Mouse (Mus musculus): ENCODE results near the gene Saa1. TPM values are rescaled to one million over a fixed set of nuclear protein-coding genes. Genes with fewer than 3 reads are reported as not detected.
A peak's percentile ranks its signal among the peaks of the same experiment; 100 is the strongest.
"Not testable (repeated sequence)": the region's sequence is repeated elsewhere in the genome, so short reads cannot be mapped to it uniquely, and the experiment has no call there.

Saa1 gene
- polyA plus RNA-seq (2016; fragmentation: Nextera tagmentation; extraction: Ambion mirVana) = 0.33 and 0.48 TPM in 2 replicates

GRCm38 (mm10) chr7:46742880-46743279 lies at the start of gene Saa1:
Saa1 (minus strand) TSS chr7:46742980.
- WGBS = 95% methylated on average over 3 of the region's 3 CpGs
- H3K4me1 ChIP-seq; H3K27me3 ChIP-seq (ENCODE audit: poor library complexity, severe bottlenecking); DNase-seq (ENCODE audit: extremely low spot score, low spot score); H3K4me3 ChIP-seq; H3K36me3 ChIP-seq (replicated peaks); H3K27ac ChIP-seq; H3K9me3 ChIP-seq: not testable (repeated sequence)

- Histone ChIP-seq H3K4me1 (peaks cover 6% of the 10 kb centered on the region), H3K4me3 (no peak overlapping the region), H3K36me3 (replicated peaks) (peaks cover 60% of the 10 kb centered on the region), H3K9me3 (no peaks in the 10 kb centered on the region), H3K27ac (no peak overlapping the region), H3K27me3 (ENCODE audit: poor library complexity, severe bottlenecking) (no peaks in the 10 kb centered on the region)
- DNase-seq (ENCODE audit: extremely low spot score, low spot score) = no peak
- WGBS = 91% methylated on average over 5 of the region's 5 CpGs
Measured at GRCm38 (mm10) chr7:46789177-46789849, 46.5 kb upstream of the Saa1 start.

GRCm38 (mm10) chr7:46770706-46771105 lies 27.9 kb upstream of the Saa1 start:
- Histone ChIP-seq H3K27ac (no peak overlapping the region), H3K4me3 (no peak overlapping the region), H3K27me3 (ENCODE audit: poor library complexity, severe bottlenecking) (no peaks in the 10 kb centered on the region), H3K36me3 (replicated peaks) (peaks cover 97% of the 10 kb centered on the region), H3K4me1 (no peaks in the 10 kb centered on the region), H3K9me3 (no peaks in the 10 kb centered on the region)
- DNase-seq (ENCODE audit: extremely low spot score, low spot score) = peak; percentile 59
- WGBS = 76% methylated on average over 4 of the region's 4 CpGs

DNA sequence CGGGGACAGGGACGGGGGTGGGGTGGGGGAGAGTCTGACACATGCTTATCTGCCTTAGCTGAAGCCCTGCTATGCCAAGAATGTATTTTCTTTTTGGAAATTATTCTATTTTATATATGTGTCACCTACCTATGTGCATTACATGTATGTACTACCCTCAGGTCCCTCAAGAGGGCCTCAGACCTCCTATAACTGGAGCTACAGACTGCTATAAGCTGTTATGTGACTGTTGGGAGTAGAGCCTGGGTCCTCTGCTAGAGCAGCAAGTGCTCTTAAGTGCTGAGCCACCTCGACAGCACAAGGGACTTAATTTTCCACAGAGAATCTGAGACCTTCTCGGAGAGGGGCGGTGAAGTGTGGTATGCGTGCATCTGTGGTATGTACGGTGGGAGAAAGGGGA lies 25.7 kb upstream of the Saa1 start:
- Histone ChIP-seq H3K27ac (no peak overlapping the region), H3K36me3 (replicated peaks) (peaks cover 95% of the 10 kb centered on the region), H3K4me1 (no peaks in the 10 kb centered on the region), H3K4me3 (no peak overlapping the region), H3K9me3 (no peaks in the 10 kb centered on the region), H3K27me3 (ENCODE audit: poor library complexity, severe bottlenecking) (no peaks in the 10 kb centered on the region)
- WGBS = 92% methylated on average over 7 of the region's 7 CpGs
- no peak for DNase-seq (ENCODE audit: extremely low spot score, low spot score)

GRCm38 (mm10) chr7:46767371-46767770 lies 24.6 kb upstream of the Saa1 start:
- H3K27ac ChIP-seq = no peak overlapping the region

GRCm38 (mm10) chr7:46764672-46765071 lies 21.9 kb upstream of the Saa1 start:
- no peak for DNase-seq (ENCODE audit: extremely low spot score, low spot score)
- no peaks in the 10 kb centered on the region for H3K9me3 ChIP-seq
- no peaks in the 10 kb centered on the region for H3K27me3 ChIP-seq (ENCODE audit: poor library complexity, severe bottlenecking)
- peaks cover 96% of the 10 kb centered on the region for H3K36me3 ChIP-seq (replicated peaks)
- 88% methylated on average over 8 of the region's 8 CpGs for WGBS
- H3K4me3 ChIP-seq = no peak overlapping the region
- H3K27ac ChIP-seq = no peak overlapping the region
- H3K4me1 ChIP-seq = no peaks in the 10 kb centered on the region

More at GRCm38 (mm10) chr7:46767371-46767770, 24.6 kb upstream of the Saa1 start:
- no peaks in the 10 kb centered on the region for H3K9me3 ChIP-seq
- peaks cover 95% of the 10 kb centered on the region for H3K36me3 ChIP-seq (replicated peaks)
- no peaks in the 10 kb centered on the region for H3K4me1 ChIP-seq
- H3K27me3 ChIP-seq (ENCODE audit: poor library complexity, severe bottlenecking) = no peaks in the 10 kb centered on the region
- H3K4me3 ChIP-seq = no peak overlapping the region
- DNase-seq (ENCODE audit: extremely low spot score, low spot score) = no peak

DNA sequence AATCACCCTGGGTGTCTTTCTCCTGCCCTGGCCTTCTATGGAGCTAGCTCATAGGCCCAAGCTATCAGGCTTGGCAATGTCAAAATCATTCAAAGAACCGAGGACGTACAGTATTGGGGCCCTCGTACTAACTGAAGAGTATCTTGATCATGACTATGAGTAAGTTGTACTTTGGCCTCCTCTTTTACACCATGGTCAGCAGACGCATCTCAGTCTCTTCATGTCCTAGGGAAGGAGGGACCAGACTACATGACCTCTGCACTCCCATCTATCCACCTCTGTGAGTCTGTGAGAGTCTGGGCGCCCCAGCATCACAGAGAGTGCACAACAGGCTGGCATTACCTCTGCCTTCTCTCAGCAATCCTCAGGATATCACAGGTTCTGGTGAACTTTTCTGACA lies 19.8 kb upstream of the Saa1 start:
- H3K36me3 ChIP-seq (replicated peaks) = peaks cover 79% of the 10 kb centered on the region

GRCm38 (mm10) chr7:46761049-46761795 lies 18.4 kb upstream of the Saa1 start:
- peaks cover 65% of the 10 kb centered on the region for H3K36me3 ChIP-seq (replicated peaks)

More for the DNA sequence above, 19.8 kb upstream of the Saa1 start:
- 95% methylated on average over 5 of the region's 5 CpGs for WGBS
- no peaks in the 10 kb centered on the region for H3K4me1 ChIP-seq
- H3K27ac ChIP-seq = no peak overlapping the region
- no peaks in the 10 kb centered on the region for H3K9me3 ChIP-seq
- H3K4me3 ChIP-seq = no peak overlapping the region
- DNase-seq (ENCODE audit: extremely low spot score, low spot score) = no peak
- no peaks in the 10 kb centered on the region for H3K27me3 ChIP-seq (ENCODE audit: poor library complexity, severe bottlenecking)

GRCm38 (mm10) chr7:46751490-46751889 lies 8.7 kb upstream of the Saa1 start, which contains the start of gene Saa2:
Saa2 (plus strand) TSS chr7:46751790.
- Histone ChIP-seq H3K36me3 (replicated peaks) (no peaks in the 10 kb centered on the region), H3K4me1 (0 out of 2 replicates have a peak, but pooled peaks cover 6% of the 10 kb centered on the region), H3K27ac (no peak within 1 kb of the TSS), H3K9me3 (no peaks in the 10 kb centered on the region), H3K4me3 (no peak within 1 kb of the TSS), H3K27me3 (ENCODE audit: poor library complexity, severe bottlenecking) (no peaks in the 10 kb centered on the region)
- DNase-seq (ENCODE audit: extremely low spot score, low spot score) = no peak
- WGBS = 82% methylated on average over 3 of the region's 3 CpGs

More at GRCm38 (mm10) chr7:46761049-46761795, 18.4 kb upstream of the Saa1 start:
- no peak overlapping the region for H3K4me3 ChIP-seq
- H3K4me1 ChIP-seq = no peaks in the 10 kb centered on the region
- no peak overlapping the region for H3K27ac ChIP-seq
- H3K9me3 ChIP-seq = no peaks in the 10 kb centered on the region
- DNase-seq (ENCODE audit: extremely low spot score, low spot score) = no peak
- 74% methylated on average over 11 of the region's 11 CpGs for WGBS
- H3K27me3 ChIP-seq (ENCODE audit: poor library complexity, severe bottlenecking) = no peaks in the 10 kb centered on the region

DNA sequence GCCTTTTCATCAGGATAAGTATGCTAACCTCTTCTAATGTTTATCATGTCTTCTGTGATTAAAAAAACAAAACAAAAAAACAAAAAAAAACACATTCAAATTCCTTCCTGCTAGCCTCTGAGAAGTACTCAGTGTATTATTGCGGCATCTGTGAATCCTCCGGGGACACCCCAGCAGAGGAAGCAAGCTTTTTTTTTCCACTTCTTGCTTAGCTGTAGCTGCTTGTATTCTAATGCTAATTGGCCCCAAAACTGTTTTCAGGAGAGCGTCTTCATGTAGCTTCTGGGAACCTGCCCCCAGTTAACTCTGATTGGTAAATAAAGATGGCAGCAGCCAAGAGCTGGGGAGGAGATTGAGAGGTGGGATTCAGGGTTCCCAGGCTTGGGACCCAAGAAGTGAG lies 5.7 kb upstream of the Saa1 start:
- H3K4me3 ChIP-seq = no peak overlapping the region
- 0 out of 2 replicates have a peak, but pooled peaks cover 6% of the 10 kb centered on the region for H3K4me1 ChIP-seq
- DNase-seq (ENCODE audit: extremely low spot score, low spot score) = no peak
- H3K27me3 ChIP-seq (ENCODE audit: poor library complexity, severe bottlenecking) = no peaks in the 10 kb centered on the region
- no peak overlapping the region for H3K27ac ChIP-seq
- no peaks in the 10 kb centered on the region for H3K36me3 ChIP-seq (replicated peaks)
- WGBS = 62% methylated on average over 3 of the region's 3 CpGs
- H3K9me3 ChIP-seq = no peaks in the 10 kb centered on the region

DNA sequence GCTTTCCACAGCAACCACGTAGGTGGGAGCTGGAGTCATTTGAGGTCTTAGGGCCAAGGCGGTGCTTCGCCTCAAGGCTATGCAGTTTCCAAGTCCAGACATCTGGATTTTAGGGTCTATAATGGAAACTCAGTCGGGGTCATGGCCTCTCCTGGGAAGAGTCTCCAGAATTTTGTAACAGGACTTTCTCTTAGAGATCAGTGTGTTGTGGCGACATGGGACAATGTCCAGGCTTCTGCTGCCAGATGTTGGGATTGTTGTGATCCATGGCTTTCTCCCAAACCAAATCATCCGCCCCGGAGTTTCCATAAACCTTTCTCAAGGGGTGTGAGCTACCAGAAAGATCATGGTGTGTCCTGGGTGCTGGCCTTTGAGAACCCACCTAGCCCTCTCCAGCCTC lies 3.6 kb upstream of the Saa1 start:
- DNase-seq (ENCODE audit: extremely low spot score, low spot score) = no peak
- Histone ChIP-seq H3K27me3 (ENCODE audit: poor library complexity, severe bottlenecking) (no peaks in the 10 kb centered on the region), H3K36me3 (replicated peaks) (no peaks in the 10 kb centered on the region), H3K4me3 (no peak overlapping the region), H3K9me3 (no peaks in the 10 kb centered on the region), H3K4me1 (0 out of 2 replicates have a peak, but pooled peaks cover 3% of the 10 kb centered on the region), H3K27ac (no peak overlapping the region)
- 89% methylated on average over 7 of the region's 7 CpGs for WGBS

- Histone ChIP-seq H3K9me3 (no peaks in the 10 kb centered on the region), H3K27ac (no peak overlapping the region), H3K36me3 (replicated peaks) (no peaks in the 10 kb centered on the region), H3K4me1 (0 out of 2 replicates have a peak, but pooled peaks cover 3% of the 10 kb centered on the region), H3K4me3 (no peak overlapping the region), H3K27me3 (ENCODE audit: poor library complexity, severe bottlenecking) (no peaks in the 10 kb centered on the region)
- WGBS = 80% methylated on average over 3 of the region's 3 CpGs
- no peak for DNase-seq (ENCODE audit: extremely low spot score, low spot score)
Measured at GRCm38 (mm10) chr7:46745816-46746215, 3.0 kb upstream of the Saa1 start.

GRCm38 (mm10) chr7:46740041-46740440 lies 2.7 kb downstream of the Saa1 start:
- not testable (repeated sequence) for DNase-seq (ENCODE audit: extremely low spot score, low spot score)
- WGBS = 83% methylated on average over 5 of the region's 5 CpGs

More at GRCm38 (mm10) chr7:46740041-46740440, 2.7 kb downstream of the Saa1 start:
- not testable (repeated sequence) for H3K27ac ChIP-seq; H3K9me3 ChIP-seq; H3K4me1 ChIP-seq; H3K27me3 ChIP-seq (ENCODE audit: poor library complexity, severe bottlenecking); H3K4me3 ChIP-seq; H3K36me3 ChIP-seq (replicated peaks)
